Mouse (Mus musculus): Measurements from ENCODE around the gene Spag6. TPM values are rescaled to one million over a fixed set of nuclear protein-coding genes. Genes with fewer than 3 reads are reported as not detected.
A peak's percentile ranks its signal among the peaks of the same experiment; 100 is the strongest.

Gene Spag6
- 0.32 TPM in 1 of 2 replicates, not detected in the other for polyA plus RNA-seq (2014; fragmentation: Nextera tagmentation; extraction: Ambion mirVana)

DNA sequence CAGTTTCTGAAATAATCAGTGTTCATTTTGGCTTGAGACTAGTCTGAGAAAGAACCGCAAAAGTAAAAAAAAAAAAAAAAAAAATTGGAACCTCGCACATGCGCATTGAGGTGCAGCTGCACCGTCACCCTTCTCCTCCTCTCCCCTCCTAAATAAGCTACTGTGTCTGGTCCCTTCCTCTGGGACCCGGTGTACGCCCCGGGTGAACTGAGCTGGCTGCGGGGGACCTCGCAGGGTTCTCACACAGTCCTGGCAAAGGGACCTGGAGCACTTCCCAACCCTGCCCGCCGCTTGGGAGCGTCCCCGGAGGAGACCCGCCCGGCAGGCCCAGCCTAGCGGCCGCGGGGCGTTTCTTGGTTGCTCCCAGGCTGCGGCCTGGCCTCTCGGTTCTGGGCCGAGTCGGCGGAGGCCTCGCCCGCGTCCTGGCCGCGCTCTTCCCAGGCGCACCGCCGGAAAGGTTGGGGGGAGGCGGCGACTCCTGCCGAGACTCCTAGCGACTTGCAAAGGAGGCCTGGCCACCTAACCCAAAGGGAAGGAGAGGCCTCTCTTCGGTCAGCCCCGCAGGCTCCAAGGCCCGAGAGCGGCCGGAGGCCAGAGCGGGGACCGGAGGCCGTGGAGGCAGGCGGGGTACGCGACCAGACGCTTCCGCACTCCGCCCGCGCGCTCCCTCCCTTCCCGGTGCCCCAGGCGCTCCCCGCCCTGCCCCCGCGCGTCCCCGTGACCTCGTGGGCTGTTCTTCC is at the start of gene Spag6:
Spag6 (plus strand) TSS at position 162 of the 740 bp plus-strand sequence.
- H3K4me1 ChIP-seq (ENCODE audit: control insufficient read depth in 2 of 2, insufficient read depth in 2 of 2, low read length in 2 of 2): peaks cover 6 to 20% of the 10 kb centered on the region in 2 experiments; a peak in 3 of 4 replicates
- peak within 1 kb of the TSS; percentile 92 for H3K9ac ChIP-seq (ENCODE audit: low read length)
- peaks cover 76% of the 10 kb centered on the region for H3K27me3 ChIP-seq (ENCODE audit: control insufficient read depth, insufficient read depth, low read length)
- H3K36me3 ChIP-seq (ENCODE audit: control insufficient read depth, insufficient read depth, low read length): no peaks in the 10 kb centered on the region
- H3K27ac ChIP-seq (replicated peaks in 1 of 2; ENCODE audit: control insufficient read depth in 1 of 2, insufficient read depth in 1 of 2, low read depth in 2 of 2, low read length in 2 of 2): peak within 1 kb of the TSS; percentile 73 to 86
- WGBS: under 1% methylated on average over 45 of the region's 61 CpGs
- peak within 1 kb of the TSS; percentile 75 to 82 for H3K4me3 ChIP-seq (ENCODE audit: control insufficient read depth in 1 of 2, insufficient read depth in 1 of 2, low read depth in 1 of 2, low read length in 2 of 2)
- H3K9me3 ChIP-seq (ENCODE audit: control insufficient read depth, low read length): no peaks in the 10 kb centered on the region
- peak within 1 kb of the TSS; percentile 95 for H3K4me2 ChIP-seq (ENCODE audit: low read length)
- ATAC-seq (ENCODE audit: insufficient number of reproducible peaks, insufficient read depth, low FRiP score, low read depth): peak; percentile 77

GRCm38 (mm10) chr2:18648563-18648962 is 45.3 kb upstream of the Spag6 start:
- 73% methylated on average over 3 of the region's 4 CpGs for WGBS
- no peak overlapping the region for H3K4me3 ChIP-seq (ENCODE audit: control insufficient read depth in 1 of 2, insufficient read depth in 1 of 2, low read depth in 1 of 2, low read length in 2 of 2)
- H3K9ac ChIP-seq (ENCODE audit: low read length): no peak overlapping the region
- no peak overlapping the region for H3K27ac ChIP-seq (replicated peaks in 1 of 2; ENCODE audit: control insufficient read depth in 1 of 2, insufficient read depth in 1 of 2, low read depth in 2 of 2, low read length in 2 of 2)
- H3K4me1 ChIP-seq (ENCODE audit: control insufficient read depth in 2 of 2, insufficient read depth in 2 of 2, low read length in 2 of 2): no peaks in the 10 kb centered on the region
- no peaks in the 10 kb centered on the region for H3K9me3 ChIP-seq (ENCODE audit: control insufficient read depth, low read length)
- ATAC-seq (ENCODE audit: insufficient number of reproducible peaks, insufficient read depth, low FRiP score, low read depth): no peak
- no peaks in the 10 kb centered on the region for H3K27me3 ChIP-seq (ENCODE audit: control insufficient read depth, insufficient read depth, low read length)
- H3K36me3 ChIP-seq (ENCODE audit: control insufficient read depth, insufficient read depth, low read length): no peaks in the 10 kb centered on the region
- no peak overlapping the region for H3K4me2 ChIP-seq (ENCODE audit: low read length)

DNA sequence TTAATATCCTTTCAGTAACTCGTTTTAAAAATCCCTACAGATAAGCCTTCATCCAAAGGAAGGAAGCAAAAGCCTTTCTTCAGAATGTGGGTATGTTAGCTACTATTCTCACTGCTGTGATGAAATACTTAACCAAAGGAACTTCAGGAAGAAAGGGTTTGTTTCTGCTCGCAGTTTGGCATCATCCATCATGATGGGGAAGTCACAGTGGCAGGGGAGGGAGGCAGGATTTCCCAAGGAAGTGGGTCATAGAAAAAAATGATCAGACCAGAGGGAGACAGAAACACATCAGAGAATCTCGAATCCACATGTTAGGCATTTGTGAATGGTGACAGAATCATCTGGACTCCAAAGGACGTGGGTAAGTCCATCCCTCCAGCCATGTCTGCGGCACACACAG is 39.0 kb upstream of the Spag6 start:
- ATAC-seq (ENCODE audit: insufficient number of reproducible peaks, insufficient read depth, low FRiP score, low read depth): no peak
- 60% methylated on average over 5 of the region's 5 CpGs for WGBS

GRCm38 (mm10) chr2:18664003-18664402 is 29.8 kb upstream of the Spag6 start:
- Histone ChIP-seq H3K9me3 (ENCODE audit: control insufficient read depth, low read length) (no peaks in the 10 kb centered on the region), H3K4me3 (ENCODE audit: control insufficient read depth in 1 of 2, insufficient read depth in 1 of 2, low read depth in 1 of 2, low read length in 2 of 2) (no peak overlapping the region), H3K4me1 (ENCODE audit: control insufficient read depth in 2 of 2, insufficient read depth in 2 of 2, low read length in 2 of 2) (no peaks in the 10 kb centered on the region), H3K27me3 (ENCODE audit: control insufficient read depth, insufficient read depth, low read length) (peaks cover 6% of the 10 kb centered on the region; the same call in 1 of the 2 replicates), H3K36me3 (ENCODE audit: control insufficient read depth, insufficient read depth, low read length) (no peaks in the 10 kb centered on the region), H3K4me2 (ENCODE audit: low read length) (no peak overlapping the region), H3K27ac (replicated peaks in 1 of 2; ENCODE audit: control insufficient read depth in 1 of 2, insufficient read depth in 1 of 2, low read depth in 2 of 2, low read length in 2 of 2) (no peak overlapping the region), H3K9ac (ENCODE audit: low read length) (no peak overlapping the region)
- no peak for ATAC-seq (ENCODE audit: insufficient number of reproducible peaks, insufficient read depth, low FRiP score, low read depth)
- WGBS: 85% methylated on average over 3 of the region's 3 CpGs

More for the DNA sequence above, 39.0 kb upstream of the Spag6 start:
- Histone ChIP-seq H3K27me3 (ENCODE audit: control insufficient read depth, insufficient read depth, low read length) (no peaks in the 10 kb centered on the region), H3K27ac (replicated peaks in 1 of 2; ENCODE audit: control insufficient read depth in 1 of 2, insufficient read depth in 1 of 2, low read depth in 2 of 2, low read length in 2 of 2) (no peak overlapping the region), H3K4me1 (ENCODE audit: control insufficient read depth in 2 of 2, insufficient read depth in 2 of 2, low read length in 2 of 2) (no peaks in the 10 kb centered on the region), H3K36me3 (ENCODE audit: control insufficient read depth, insufficient read depth, low read length) (no peaks in the 10 kb centered on the region), H3K9ac (ENCODE audit: low read length) (no peak overlapping the region), H3K9me3 (ENCODE audit: control insufficient read depth, low read length) (no peaks in the 10 kb centered on the region), H3K4me2 (ENCODE audit: low read length) (no peak overlapping the region), H3K4me3 (ENCODE audit: control insufficient read depth in 1 of 2, insufficient read depth in 1 of 2, low read depth in 1 of 2, low read length in 2 of 2) (no peak overlapping the region)

GRCm38 (mm10) chr2:18671041-18671440 is 22.8 kb upstream of the Spag6 start:
- Histone ChIP-seq H3K27ac (replicated peaks in 1 of 2; ENCODE audit: control insufficient read depth in 1 of 2, insufficient read depth in 1 of 2, low read depth in 2 of 2, low read length in 2 of 2) (no peak overlapping the region), H3K4me3 (ENCODE audit: control insufficient read depth in 1 of 2, insufficient read depth in 1 of 2, low read depth in 1 of 2, low read length in 2 of 2) (no peak overlapping the region), H3K4me2 (ENCODE audit: low read length) (peak overlapping the region; percentile 25; the same call in 1 of the 2 replicates), H3K9me3 (ENCODE audit: control insufficient read depth, low read length) (no peaks in the 10 kb centered on the region), H3K27me3 (ENCODE audit: control insufficient read depth, insufficient read depth, low read length) (peaks cover 10% of the 10 kb centered on the region; the same call in 1 of the 2 replicates), H3K4me1 (ENCODE audit: control insufficient read depth in 2 of 2, insufficient read depth in 2 of 2, low read length in 2 of 2) (peaks cover 0 to 2% of the 10 kb centered on the region in 2 experiments; a peak in 2 of 4 replicates), H3K36me3 (ENCODE audit: control insufficient read depth, insufficient read depth, low read length) (0 out of 2 replicates have a peak, but pooled peaks cover 4% of the 10 kb centered on the region), H3K9ac (ENCODE audit: low read length) (no peak overlapping the region)
- ATAC-seq (ENCODE audit: insufficient number of reproducible peaks, insufficient read depth, low FRiP score, low read depth): no peak
- 22% methylated on average over 6 of the region's 6 CpGs for WGBS

DNA sequence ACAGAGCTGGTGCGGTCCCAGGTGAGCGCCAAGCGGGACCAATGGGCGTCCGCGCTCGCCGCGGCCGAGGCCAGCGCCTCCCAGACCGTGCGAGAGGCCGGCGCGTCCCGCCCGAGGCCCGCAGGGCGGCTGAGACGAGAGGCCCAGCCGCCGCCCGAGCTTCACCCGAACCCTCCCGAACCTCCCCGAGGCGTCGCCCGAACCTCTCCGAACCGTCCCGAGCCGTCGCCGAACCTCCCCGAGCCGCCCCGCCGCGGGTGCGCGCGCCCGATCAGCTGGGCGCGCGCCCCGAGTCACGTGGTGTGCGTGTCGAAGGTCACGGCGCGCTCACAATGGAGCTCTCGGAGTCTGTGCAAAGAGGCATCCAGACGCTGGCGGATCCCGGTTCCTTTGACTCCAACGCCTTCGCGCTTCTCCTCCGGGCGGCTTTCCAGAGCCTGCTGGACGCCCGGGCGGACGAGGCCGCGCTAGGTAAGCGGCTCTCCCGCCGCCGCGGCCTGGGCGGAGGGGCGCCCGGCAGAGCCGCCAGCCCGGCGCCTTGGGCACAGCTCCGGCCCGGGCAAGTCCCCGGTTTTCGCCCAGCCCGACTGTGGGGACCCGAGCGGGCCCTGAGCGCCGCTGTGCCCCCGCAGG is 21.6 kb upstream of the Spag6 start, which contains the start of gene Commd3:
Commd3 (plus strand) TSS at position 252 of the 633 bp plus-strand sequence.
- Histone ChIP-seq H3K36me3 (ENCODE audit: control insufficient read depth, insufficient read depth, low read length) (0 out of 2 replicates have a peak, but pooled peaks cover 4% of the 10 kb centered on the region), H3K27me3 (ENCODE audit: control insufficient read depth, insufficient read depth, low read length) (peaks cover 5% of the 10 kb centered on the region; the same call in 1 of the 2 replicates), H3K4me3 (ENCODE audit: control insufficient read depth in 1 of 2, insufficient read depth in 1 of 2, low read depth in 1 of 2, low read length in 2 of 2) (peak within 1 kb of the TSS; percentile 84 to 92), H3K27ac (replicated peaks in 1 of 2; ENCODE audit: control insufficient read depth in 1 of 2, insufficient read depth in 1 of 2, low read depth in 2 of 2, low read length in 2 of 2) (peak within 1 kb of the TSS; percentile 93 to 98), H3K4me1 (ENCODE audit: control insufficient read depth in 2 of 2, insufficient read depth in 2 of 2, low read length in 2 of 2) (peaks cover 0 to 2% of the 10 kb centered on the region in 2 experiments; a peak in 2 of 4 replicates), H3K9ac (ENCODE audit: low read length) (peak within 1 kb of the TSS; percentile 99), H3K4me2 (ENCODE audit: low read length) (peak within 1 kb of the TSS; percentile 82), H3K9me3 (ENCODE audit: control insufficient read depth, low read length) (no peaks in the 10 kb centered on the region)
- ATAC-seq (ENCODE audit: insufficient number of reproducible peaks, insufficient read depth, low FRiP score, low read depth): peak; percentile 85
- WGBS: under 1% methylated on average over 90 of the region's 91 CpGs

DNA sequence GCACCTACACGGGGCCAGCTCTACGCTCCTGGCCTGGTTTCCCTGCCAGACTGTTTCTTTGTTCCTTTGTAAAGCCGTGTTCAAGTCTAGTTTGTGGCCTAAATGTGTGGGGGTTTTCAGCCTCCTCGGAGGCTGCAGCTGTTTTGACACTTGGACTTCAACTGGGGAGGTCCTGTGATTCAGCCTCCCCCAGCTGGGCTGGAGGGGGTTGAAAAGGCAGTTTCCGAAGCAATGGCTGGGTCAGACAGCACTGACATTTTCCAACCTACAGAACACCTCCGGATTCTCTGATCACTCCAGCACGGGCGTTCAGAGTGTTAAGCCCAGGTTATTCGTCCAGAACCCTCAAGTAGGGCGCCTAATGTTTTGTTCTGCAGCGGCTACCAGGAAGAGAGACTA is 21.1 kb upstream of the Spag6 start:
- H3K36me3 ChIP-seq (ENCODE audit: control insufficient read depth, insufficient read depth, low read length): 0 out of 2 replicates have a peak, but pooled peaks cover 4% of the 10 kb centered on the region
- H3K27me3 ChIP-seq (ENCODE audit: control insufficient read depth, insufficient read depth, low read length): peaks cover 5% of the 10 kb centered on the region; the same call in 1 of the 2 replicates
- peak overlapping the region; percentile 84 to 92 for H3K4me3 ChIP-seq (ENCODE audit: control insufficient read depth in 1 of 2, insufficient read depth in 1 of 2, low read depth in 1 of 2, low read length in 2 of 2)
- peak overlapping the region; percentile 99 for H3K9ac ChIP-seq (ENCODE audit: low read length)
- ATAC-seq (ENCODE audit: insufficient number of reproducible peaks, insufficient read depth, low FRiP score, low read depth): no peak
- peaks cover 0 to 2% of the 10 kb centered on the region in 2 experiments; a peak in 3 of 4 replicates for H3K4me1 ChIP-seq (ENCODE audit: control insufficient read depth in 2 of 2, insufficient read depth in 2 of 2, low read length in 2 of 2)
- no peaks in the 10 kb centered on the region for H3K9me3 ChIP-seq (ENCODE audit: control insufficient read depth, low read length)
- WGBS: under 1% methylated on average over 11 of the region's 11 CpGs
- peak overlapping the region; percentile 93 to 98 for H3K27ac ChIP-seq (replicated peaks in 1 of 2; ENCODE audit: control insufficient read depth in 1 of 2, insufficient read depth in 1 of 2, low read depth in 2 of 2, low read length in 2 of 2)
- peak overlapping the region; percentile 82 for H3K4me2 ChIP-seq (ENCODE audit: low read length)

All from heart, embryonic 14.5 days (tissue).